Mouse (Mus musculus) lung, adult 2 months (tissue): ENCODE measurements around the gene Llph.

ENCODE experiments used
- CTCF ChIP-seq: fragments of 200-500 bp; IDR thresholded peaks from 2 replicates; pipeline ENCODE4 v1.5.1; 2011; ENCODE audit warnings: mild to moderate bottlenecking, low read length, control low read depth; ENCODE audit not compliant: insufficient read depth
- POLR2A ChIP-seq: fragments of 200-500 bp; IDR thresholded peaks from 2 replicates; pipeline ENCODE4 v1.6.1; 2011; ENCODE audit warnings: low read depth, mild to moderate bottlenecking, control low read depth, low read length, borderline replicate concordance; ENCODE audit errors: extremely low read depth

DNA sequence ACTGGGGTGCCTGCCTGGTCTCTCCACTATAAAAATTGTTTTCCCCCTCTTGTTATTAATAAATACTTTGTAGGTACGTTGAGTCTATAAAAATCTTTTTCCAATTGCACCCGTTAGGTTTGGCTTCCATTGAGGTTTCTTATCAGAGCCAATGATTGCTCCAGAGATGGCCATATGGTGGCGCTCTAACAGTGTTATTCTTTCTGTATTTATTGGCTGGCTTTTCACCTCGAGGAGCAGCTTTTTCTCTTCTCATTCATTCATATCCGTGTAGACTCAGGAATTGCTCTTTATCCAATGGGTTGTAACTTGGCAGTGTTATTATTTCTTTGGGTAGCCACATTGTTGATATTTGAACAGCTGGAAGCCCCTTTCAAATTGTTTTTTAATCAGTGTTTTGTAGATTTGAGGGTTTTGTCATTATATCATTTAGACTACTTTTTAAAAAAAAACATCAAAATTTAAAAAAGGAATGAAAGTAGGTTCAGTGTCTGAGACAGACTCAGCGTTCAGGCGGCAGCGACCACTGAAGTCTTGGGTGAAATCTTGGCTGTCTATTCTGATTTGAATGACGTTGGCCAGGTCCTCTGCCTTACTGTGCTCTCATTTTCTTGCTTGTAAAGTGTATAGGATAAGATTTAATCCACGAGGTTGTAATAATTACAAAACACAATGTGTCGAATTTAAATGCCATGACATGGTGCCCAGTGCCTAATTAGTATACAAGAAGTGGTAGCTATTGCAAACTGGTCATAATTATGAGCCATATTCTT is 24.2 kb downstream of the Llph start:
- TF ChIP-seq POLR2A (no peak), CTCF (no peak)
